Mouse (Mus musculus) midbrain, postnatal 0 days (tissue): ENCODE measurements around the gene Gpatch3. TPM values are rescaled to one million over a fixed set of nuclear protein-coding genes. Genes with fewer than 3 reads are reported as not detected.

ENCODE experiments used
- ATAC-seq: fragments of 200-750 bp; cut with Nextera tagmentation; 2 replicates; pipeline ENCODE4 v1.8.0; 2017; ENCODE audit warnings: moderate number of reproducible peaks, mild to moderate bottlenecking, moderate TSS enrichment, moderate library complexity; ENCODE audit not compliant: low FRiP score
- DNase-seq: peaks from one replicate; pipeline ENCODE4 v3.0.0-alpha.2; 2015; ENCODE audit warnings: low spot score
- H3K27ac ChIP-seq: fragments of 300-500 bp; sonication (generic); 2 replicates; pipeline ENCODE4 v1.5.1; 2014; ENCODE audit warnings: low read depth, mild to moderate bottlenecking, low read length, mixed read lengths
- H3K27me3 ChIP-seq: fragments of 300-500 bp; sonication (generic); 2 replicates; pipeline ENCODE4 v1.6.1; 2014; ENCODE audit warnings: low read length, control low read depth, mixed read lengths; ENCODE audit not compliant: insufficient read depth
- H3K36me3 ChIP-seq: fragments of 300-500 bp; sonication (generic); 2 replicates; pipeline ENCODE4 v1.6.1; 2014; ENCODE audit warnings: low read length, control low read depth, mixed read lengths; ENCODE audit not compliant: insufficient read depth
- H3K4me1 ChIP-seq: fragments of 300-500 bp; sonication (generic); 2 replicates; pipeline ENCODE4 v1.6.1; 2014; ENCODE audit warnings: mild to moderate bottlenecking, control low read depth, antibody characterized with exemption, low read length, mixed read lengths; ENCODE audit not compliant: insufficient read depth
- H3K4me2 ChIP-seq: fragments of 300-500 bp; sonication (generic); 2 replicates; pipeline ENCODE4 v1.6.1; 2014; ENCODE audit warnings: low read depth, mild to moderate bottlenecking, low read length, mixed read lengths; ENCODE audit not compliant: poor library complexity, severe bottlenecking
- H3K4me3 ChIP-seq: fragments of 300-500 bp; sonication (generic); 2 replicates; pipeline ENCODE4 v1.5.1; 2014; ENCODE audit warnings: low read depth, mild to moderate bottlenecking, low read length, moderate library complexity
- H3K9ac ChIP-seq: fragments of 300-500 bp; sonication (generic); replicated peaks from 2 replicates; pipeline ENCODE4 v1.6.1; 2014; ENCODE audit warnings: mild to moderate bottlenecking, low read length, moderate library complexity, mixed read lengths; ENCODE audit not compliant: poor library complexity, severe bottlenecking
- H3K9me3 ChIP-seq: fragments of 300-500 bp; sonication (generic); 2 replicates; pipeline ENCODE4 v1.6.1; 2016; ENCODE audit warnings: low read length, control low read depth
- CTCF ChIP-seq: IDR thresholded peaks from 2 replicates; pipeline ENCODE4 v1.5.1; 2016; ENCODE audit warnings: antibody characterized with exemption, mild to moderate bottlenecking
- whole genome bisulfite sequencing: fragments of 180-500 bp; shearing (Covaris S2); extraction: QIAGEN DNeasy Blood & Tissue Kit; methylation state at CpG from one replicate; pipeline ENCODE4 v1.1.7; 2014; 5-methylcytosine and 5-hydroxymethylcytosine counted together
- polyA plus RNA-seq: library from polyadenylated mRNA; unstranded; fragments of >200 nt; fragmentation: Nextera tagmentation; extraction: Ambion mirVana; gene quantifications from 2 replicates; pipeline ENCODE4 v1.2.1, GENCODE M21; 2015
- total RNA-seq: library from RNA; depleted of rRNA; stranded (reverse); fragments of >200 nt; gene quantifications from 2 replicates; pipeline ENCODE4 v1.2.3, GENCODE M21; 2014

Gpatch3 gene
- total and polyA plus RNA-seq, 2 experiments from 2014 or later, result 5.6 to 8.7 TPM

DNA sequence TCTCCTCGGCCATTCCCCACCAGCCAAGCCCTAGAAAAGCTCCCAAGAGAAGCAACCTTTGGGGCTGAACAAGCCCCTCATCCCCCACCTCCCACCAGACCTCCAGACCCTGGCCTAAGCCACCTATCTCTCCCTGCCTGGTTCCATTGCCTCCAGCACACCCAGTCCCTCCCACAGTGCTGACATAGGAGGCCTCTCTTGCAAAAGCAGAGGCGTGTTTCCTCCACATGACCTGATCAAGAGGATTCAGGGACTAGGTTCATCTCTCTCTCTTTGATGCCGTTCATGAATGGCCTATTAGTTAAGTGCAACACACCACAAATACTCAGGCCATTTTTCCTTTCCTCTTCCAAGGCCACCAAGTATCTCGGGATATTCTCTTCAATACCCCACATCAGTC, 14.7 kb upstream of the Gpatch3 start:
- DNase-seq (no peak), ATAC-seq (no peak)
- Histone ChIP-seq H3K27ac (no peak overlapping the region), H3K9ac (no peak overlapping the region), H3K9me3 (no peaks in the 10 kb centered on the region), H3K4me3 (no peak overlapping the region), H3K27me3 (no peaks in the 10 kb centered on the region), H3K4me2 (no peak overlapping the region), H3K36me3 (no peaks in the 10 kb centered on the region), H3K4me1 (no peaks in the 10 kb centered on the region)
- TF ChIP-seq CTCF, result no peak
- 75% methylated on average over 4 of the region's 4 CpGs for WGBS

DNA sequence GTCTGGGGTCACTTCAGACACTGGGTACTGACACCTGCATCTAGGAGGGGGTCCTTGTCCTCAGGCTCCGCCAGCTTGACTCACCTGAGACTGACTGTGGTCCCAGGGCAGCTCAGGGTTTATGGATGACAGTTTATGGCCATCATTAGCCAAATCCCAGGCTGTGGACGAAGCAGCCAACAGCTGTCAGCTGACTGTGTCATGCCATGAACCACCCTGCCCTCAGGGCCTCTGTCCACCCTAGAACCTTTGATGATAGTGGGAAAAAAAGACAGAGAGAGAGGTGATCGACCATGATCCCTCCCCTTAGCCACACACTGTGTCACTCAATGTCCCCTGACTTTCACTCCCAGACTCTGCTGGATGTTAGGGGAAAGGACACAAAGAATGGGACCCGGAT, 12.9 kb upstream of the Gpatch3 start:
- no peak for ATAC-seq
- DNase-seq, result no peak
- Histone ChIP-seq H3K27ac (no peak overlapping the region), H3K4me1 (no peaks in the 10 kb centered on the region), H3K9me3 (no peaks in the 10 kb centered on the region), H3K4me3 (no peak overlapping the region), H3K9ac (no peak overlapping the region), H3K4me2 (no peak overlapping the region), H3K36me3 (no peaks in the 10 kb centered on the region), H3K27me3 (no peaks in the 10 kb centered on the region)
- TF ChIP-seq CTCF, result no peak
- 75% methylated on average over 4 of the region's 4 CpGs for WGBS

DNA sequence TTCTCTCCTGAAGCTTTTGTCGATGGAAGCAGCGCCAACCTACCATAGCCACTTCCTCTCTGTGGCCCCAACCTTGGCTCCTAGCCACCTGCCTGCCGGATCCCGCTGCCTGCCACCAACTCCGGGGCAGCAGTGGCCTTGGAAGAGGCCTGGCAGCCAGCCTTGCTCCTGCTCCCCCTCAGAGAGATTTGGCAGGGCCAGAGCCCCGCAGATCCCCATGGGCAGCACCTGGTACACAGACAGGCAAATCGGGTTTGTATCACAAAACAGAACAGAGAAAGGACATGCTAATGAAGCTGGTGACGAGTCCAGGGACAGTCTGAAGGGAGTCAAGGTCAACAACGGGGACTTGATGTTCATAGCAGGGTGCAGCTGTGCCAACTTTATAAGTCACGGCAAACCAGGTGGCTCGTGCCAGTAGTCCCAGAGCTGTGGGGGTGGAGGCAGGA, 11.4 kb upstream of the Gpatch3 start:
- no peaks in the 10 kb centered on the region for H3K27me3 ChIP-seq
- TF ChIP-seq CTCF, result no peak
- WGBS, result 65% methylated on average over 11 of the region's 11 CpGs
- H3K9ac ChIP-seq, result no peak overlapping the region
- no peak for ATAC-seq
- H3K4me3 ChIP-seq, result no peak overlapping the region
- H3K4me1 ChIP-seq, result no peaks in the 10 kb centered on the region
- no peak overlapping the region for H3K27ac ChIP-seq
- no peak overlapping the region for H3K4me2 ChIP-seq
- DNase-seq, result peak; percentile 60
- H3K36me3 ChIP-seq, result no peaks in the 10 kb centered on the region
- no peaks in the 10 kb centered on the region for H3K9me3 ChIP-seq

DNA sequence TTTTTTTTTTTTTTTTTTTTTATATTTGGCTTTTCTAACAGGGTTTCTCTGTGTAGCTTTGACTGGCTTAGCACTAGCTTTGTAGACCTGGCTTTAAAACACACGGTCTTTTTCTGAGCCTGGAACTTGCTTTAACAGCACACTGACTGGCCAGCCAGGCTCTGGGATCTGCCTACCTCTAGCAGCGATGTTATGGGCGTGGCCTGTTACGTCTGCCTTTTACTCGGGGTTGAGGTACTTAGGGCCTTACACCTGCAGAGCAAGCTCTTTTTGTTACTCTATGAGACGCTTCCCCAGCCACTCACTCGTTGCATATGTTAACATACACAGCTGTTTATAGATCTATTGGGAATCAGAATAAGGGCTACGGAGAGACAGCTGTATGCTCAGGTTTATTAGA, 7.3 kb upstream of the Gpatch3 start:
- H3K9me3 ChIP-seq, result no peaks in the 10 kb centered on the region
- no peak overlapping the region for H3K9ac ChIP-seq
- H3K4me3 ChIP-seq, result no peak overlapping the region
- no peak for TF ChIP-seq CTCF
- no peaks in the 10 kb centered on the region for H3K36me3 ChIP-seq
- no peak overlapping the region for H3K27ac ChIP-seq
- DNase-seq (no peak), ATAC-seq (no peak)
- 30% methylated on average over 8 of the region's 8 CpGs for WGBS
- no peaks in the 10 kb centered on the region for H3K4me1 ChIP-seq
- H3K4me2 ChIP-seq, result no peak overlapping the region
- no peaks in the 10 kb centered on the region for H3K27me3 ChIP-seq

DNA sequence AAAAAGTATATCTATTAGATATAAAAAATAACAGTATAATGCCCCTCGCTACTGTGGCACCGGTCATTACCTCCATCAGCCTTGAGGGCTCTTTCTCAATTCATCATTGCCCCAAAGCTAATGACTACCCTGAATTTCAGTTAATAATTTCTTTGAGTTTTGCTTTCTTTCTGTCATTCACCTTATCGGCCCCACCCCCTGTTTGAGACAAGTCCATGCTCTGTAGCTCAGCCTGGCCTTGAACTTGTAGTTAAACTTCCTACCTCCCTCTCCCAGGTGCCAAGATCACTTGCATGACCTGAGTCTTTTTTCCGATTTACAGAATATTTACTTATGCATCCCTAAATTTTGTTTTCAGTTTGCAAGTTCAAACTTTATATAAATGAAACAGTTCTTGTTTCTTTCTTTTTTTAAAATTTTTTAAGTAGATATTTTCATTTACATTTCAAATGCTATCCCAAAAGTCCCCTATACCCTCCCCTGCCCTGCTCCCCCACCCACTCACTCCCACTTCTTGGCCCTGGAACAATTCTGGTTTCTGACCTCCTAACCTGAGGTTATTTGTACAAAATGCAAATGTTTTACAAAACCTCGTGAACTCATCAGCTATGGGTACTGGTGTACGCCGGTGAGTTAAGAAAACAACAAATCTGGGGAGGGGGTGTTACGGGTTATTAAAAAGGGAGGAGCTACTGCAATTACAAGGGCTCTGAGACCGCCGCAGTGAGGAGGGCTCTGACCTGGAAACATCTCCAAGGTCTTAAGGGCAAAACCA, 5.1 kb upstream of the Gpatch3 start:
- H3K4me3 ChIP-seq, result no peak overlapping the region
- 82% methylated on average over 10 of the region's 10 CpGs for WGBS
- DNase-seq, result no peak

DNA sequence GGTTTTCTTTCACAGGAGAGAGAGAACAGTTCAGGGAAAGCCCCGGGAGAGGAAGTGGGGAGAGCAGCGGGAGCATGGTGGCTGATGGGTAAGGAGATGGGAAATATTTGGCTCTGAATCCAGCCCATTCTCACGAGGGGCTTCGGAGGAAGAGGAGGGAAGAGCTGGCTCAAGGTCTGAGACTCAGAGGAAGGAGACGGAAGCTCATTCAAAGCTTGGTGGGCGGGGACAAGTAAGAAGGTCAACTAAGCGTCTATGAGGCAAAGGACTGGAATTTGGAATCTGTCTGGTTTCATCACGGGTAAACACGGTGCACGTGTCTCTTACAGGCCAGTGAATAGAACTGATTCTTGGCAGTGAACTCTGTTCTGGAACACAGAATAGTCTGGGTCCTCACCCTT, 4.5 kb upstream of the Gpatch3 start:
- Histone ChIP-seq H3K36me3 (no peaks in the 10 kb centered on the region), H3K4me1 (no peaks in the 10 kb centered on the region), H3K9ac (no peak overlapping the region), H3K4me3 (no peak overlapping the region), H3K27ac (no peak overlapping the region), H3K4me2 (no peak overlapping the region), H3K9me3 (no peaks in the 10 kb centered on the region), H3K27me3 (no peaks in the 10 kb centered on the region)
- ATAC-seq (no peak), DNase-seq (no peak)
- no peak for TF ChIP-seq CTCF
- WGBS, result 62% methylated on average over 10 of the region's 10 CpGs

More for the DNA sequence above, 5.1 kb upstream of the Gpatch3 start:
- Histone ChIP-seq H3K9ac (no peak overlapping the region), H3K4me2 (no peak overlapping the region), H3K27ac (no peak overlapping the region), H3K36me3 (no peaks in the 10 kb centered on the region), H3K4me1 (no peaks in the 10 kb centered on the region), H3K27me3 (no peaks in the 10 kb centered on the region), H3K9me3 (no peaks in the 10 kb centered on the region)
- ATAC-seq, result no peak
- TF ChIP-seq CTCF, result no peak
